Mouse (Mus musculus) stomach, embryonic 16.5 days (tissue): ENCODE data around the gene Cox6a2. TPM values are rescaled to one million over a fixed set of nuclear protein-coding genes. Genes with fewer than 3 reads are reported as not detected.
A peak's percentile ranks its signal among the peaks of the same experiment; 100 is the strongest.

Experiments used
- ATAC-seq: fragments of 200-750 bp; cut with Nextera tagmentation; 2 replicates; pipeline ENCODE4 v1.8.0; 2017; ENCODE audit warnings: moderate number of reproducible peaks, moderate TSS enrichment; ENCODE audit not compliant: insufficient read depth, low FRiP score
- H3K27ac ChIP-seq: fragments of 300-500 bp; sonication (generic); 2 replicates; pipeline ENCODE4 v1.5.1; 2014; ENCODE audit warnings: low read length
- H3K27me3 ChIP-seq: fragments of 300-500 bp; sonication (generic); 2 replicates; pipeline ENCODE4 v1.6.1; 2014; ENCODE audit warnings: low read length, control low read depth, mixed read lengths; ENCODE audit not compliant: control insufficient read depth, insufficient read depth
- H3K36me3 ChIP-seq: fragments of 300-500 bp; sonication (generic); 2 replicates; pipeline ENCODE4 v1.6.1; 2014; ENCODE audit warnings: low read length; ENCODE audit not compliant: control insufficient read depth, insufficient read depth
- H3K4me1 ChIP-seq: fragments of 300-500 bp; sonication (generic); 2 replicates; pipeline ENCODE4 v1.6.1; 2014; ENCODE audit warnings: low read length, control low read depth, mixed read lengths; ENCODE audit not compliant: control insufficient read depth, insufficient read depth
- H3K4me2 ChIP-seq: fragments of 300-500 bp; sonication (generic); 2 replicates; pipeline ENCODE4 v1.6.1; 2014; ENCODE audit warnings: low read depth, low read length, mixed read lengths
- H3K4me3 ChIP-seq: fragments of 300-500 bp; sonication (generic); replicated peaks from 2 replicates; pipeline ENCODE4 v1.5.1; 2014; ENCODE audit warnings: mild to moderate bottlenecking, low read length
- H3K9ac ChIP-seq: fragments of 300-500 bp; sonication (generic); 2 replicates; pipeline ENCODE4 v1.6.1; 2014; ENCODE audit warnings: low read length
- H3K9me3 ChIP-seq: fragments of 300-500 bp; sonication (generic); replicated peaks from 2 replicates; pipeline ENCODE4 v1.6.1; 2016; ENCODE audit warnings: low read length, control low read depth; ENCODE audit not compliant: control insufficient read depth
- WGBS: fragments of 180-500 bp; shearing (Covaris S2); extraction: QIAGEN DNeasy Blood & Tissue Kit; methylation state at CpG from one replicate; pipeline ENCODE4 v1.1.7; 2014; 5-methylcytosine and 5-hydroxymethylcytosine counted together
- polyA plus RNA-seq: library from polyadenylated mRNA; unstranded; fragments of >200 nt; fragmentation: Nextera tagmentation; extraction: Ambion mirVana; gene quantifications from 2 replicates; pipeline ENCODE4 v1.2.1, GENCODE M21; 2015

The Cox6a2 gene
- 1.2 and 35.0 TPM in 2 replicates for polyA plus RNA-seq

DNA sequence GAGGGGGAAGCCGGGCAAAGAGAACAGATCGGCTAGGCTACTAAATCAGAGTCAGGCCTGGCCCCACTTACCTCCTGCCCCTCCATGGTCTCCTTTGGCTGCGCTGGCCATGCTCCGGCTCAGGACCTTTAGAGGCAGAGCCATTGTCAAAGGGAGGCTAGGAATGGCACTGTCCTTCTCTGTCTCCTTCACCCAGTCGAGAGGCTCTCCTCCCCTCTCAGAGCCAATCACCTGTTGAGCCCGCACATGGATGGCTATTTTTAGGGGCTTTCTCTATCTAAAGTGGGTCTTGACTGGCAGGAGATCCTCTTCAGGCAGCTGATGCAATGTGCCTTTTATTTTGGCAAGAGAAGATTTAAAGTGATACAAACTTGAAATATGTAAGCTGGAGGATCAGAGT, at the start of gene Cox6a2:
Gene Cox6a2, minus strand, starts transcription at position 236 of the 400 bp plus-strand sequence.
- no peak for ATAC-seq

GRCm38 (mm10) chr7:128255757-128256156, 49.6 kb upstream of the Cox6a2 start:
- Histone ChIP-seq H3K4me3 (no peak overlapping the region), H3K27me3 (no peaks in the 10 kb centered on the region), H3K4me2 (no peak overlapping the region), H3K27ac (no peak overlapping the region), H3K36me3 (peaks cover 5% of the 10 kb centered on the region; the same call in 1 of the 2 replicates), H3K9me3 (no peaks in the 10 kb centered on the region), H3K4me1 (peaks cover 11% of the 10 kb centered on the region), H3K9ac (no peak overlapping the region)
- no peak for ATAC-seq
- WGBS, result 84% methylated on average over 5 of the region's 5 CpGs

More for the DNA sequence above, at the start of gene Cox6a2:
- Histone ChIP-seq H3K27me3 (no peaks in the 10 kb centered on the region), H3K4me3 (no peak within 1 kb of the TSS), H3K36me3 (no peaks in the 10 kb centered on the region), H3K9me3 (no peaks in the 10 kb centered on the region), H3K4me2 (no peak within 1 kb of the TSS), H3K27ac (no peak within 1 kb of the TSS), H3K9ac (no peak within 1 kb of the TSS), H3K4me1 (no peaks in the 10 kb centered on the region)
- WGBS, result 85% methylated on average over 6 of the region's 6 CpGs

- Histone ChIP-seq H3K4me1 (peaks cover 15% of the 10 kb centered on the region), H3K27ac (no peak overlapping the region), H3K9ac (no peak overlapping the region), H3K4me2 (no peak overlapping the region), H3K36me3 (peaks cover 9% of the 10 kb centered on the region; the same call in 1 of the 2 replicates), H3K4me3 (no peak overlapping the region), H3K27me3 (no peaks in the 10 kb centered on the region), H3K9me3 (no peaks in the 10 kb centered on the region)
- no peak for ATAC-seq
- WGBS, result 49% methylated on average over 2 of the region's 2 CpGs
Measured at GRCm38 (mm10) chr7:128254978-128255377, 48.8 kb upstream of the Cox6a2 start.

DNA sequence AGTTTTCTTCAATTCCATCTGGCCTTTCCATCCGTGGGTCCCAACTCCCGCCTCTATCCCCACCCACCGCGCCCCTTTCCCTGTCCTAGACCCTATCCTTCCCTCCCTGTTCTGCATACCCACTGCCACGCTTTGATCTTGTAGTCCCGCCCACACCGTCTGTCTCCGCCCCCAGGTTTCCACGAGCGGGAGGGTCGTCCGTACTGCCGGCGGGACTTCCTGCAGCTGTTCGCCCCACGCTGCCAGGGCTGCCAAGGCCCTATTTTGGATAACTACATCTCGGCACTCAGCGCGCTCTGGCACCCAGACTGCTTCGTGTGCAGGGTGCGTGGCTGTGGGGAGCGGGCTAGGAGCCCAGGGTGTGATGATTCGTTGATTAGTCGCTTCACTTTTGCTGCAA, 46.4 kb upstream of the Cox6a2 start:
- H3K9ac ChIP-seq, result peak overlapping the region; percentile 57
- H3K36me3 ChIP-seq, result peaks cover 12% of the 10 kb centered on the region; the same call in 1 of the 2 replicates
- H3K27ac ChIP-seq, result no peak overlapping the region
- H3K4me3 ChIP-seq, result 0 out of 2 replicates have a peak overlapping the region, but pooled peaks have one; percentile 0
- no peaks in the 10 kb centered on the region for H3K27me3 ChIP-seq
- H3K4me2 ChIP-seq, result peak overlapping the region; percentile 27
- ATAC-seq, result 0 out of 2 replicates have a peak, but pooled peaks have one; percentile 26
- peaks cover 18% of the 10 kb centered on the region for H3K4me1 ChIP-seq
- WGBS, result 15% methylated on average over 24 of the region's 24 CpGs
- H3K9me3 ChIP-seq, result no peaks in the 10 kb centered on the region

GRCm38 (mm10) chr7:128251946-128252345, 45.8 kb upstream of the Cox6a2 start:
- no peaks in the 10 kb centered on the region for H3K27me3 ChIP-seq
- 0 out of 2 replicates have a peak overlapping the region, but pooled peaks have one; percentile 0 for H3K4me3 ChIP-seq
- H3K4me1 ChIP-seq, result peaks cover 12% of the 10 kb centered on the region
- ATAC-seq, result no peak
- H3K36me3 ChIP-seq, result peaks cover 12% of the 10 kb centered on the region; the same call in 1 of the 2 replicates
- H3K9me3 ChIP-seq, result no peaks in the 10 kb centered on the region
- H3K27ac ChIP-seq, result no peak overlapping the region
- 46% methylated on average over 12 of the region's 12 CpGs for WGBS
- H3K9ac ChIP-seq, result peak overlapping the region; percentile 57
- H3K4me2 ChIP-seq, result peak overlapping the region; percentile 27

DNA sequence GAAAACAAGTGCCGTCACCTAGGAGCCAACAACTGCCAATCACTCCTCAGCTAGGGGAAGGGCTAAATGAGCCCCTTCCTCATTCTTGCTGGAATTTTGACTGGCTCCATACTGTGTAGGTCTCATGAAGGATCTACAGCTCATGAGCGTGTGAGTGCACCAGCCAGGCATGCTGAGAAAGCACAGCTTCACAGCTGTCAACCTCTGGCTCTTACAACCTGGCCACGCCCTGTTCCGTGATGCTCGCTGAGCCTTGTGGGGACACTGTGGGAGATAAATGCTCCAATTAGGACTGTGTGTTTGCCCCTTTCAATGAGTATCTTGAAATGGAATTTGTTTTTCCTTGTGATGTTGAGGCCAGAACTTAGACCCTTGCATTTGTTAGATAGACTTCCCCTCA, 43.8 kb upstream of the Cox6a2 start:
- Histone ChIP-seq H3K27me3 (no peaks in the 10 kb centered on the region), H3K4me2 (peak overlapping the region; percentile 37), H3K4me1 (peaks cover 19% of the 10 kb centered on the region), H3K9me3 (no peaks in the 10 kb centered on the region), H3K9ac (peak overlapping the region; percentile 41), H3K4me3 (peak overlapping the region; percentile 23), H3K36me3 (peaks cover 12% of the 10 kb centered on the region; the same call in 1 of the 2 replicates), H3K27ac (0 out of 2 replicates have a peak overlapping the region, but pooled peaks have one; percentile 21)
- no peak for ATAC-seq
- WGBS, result 76% methylated on average over 5 of the region's 5 CpGs

DNA sequence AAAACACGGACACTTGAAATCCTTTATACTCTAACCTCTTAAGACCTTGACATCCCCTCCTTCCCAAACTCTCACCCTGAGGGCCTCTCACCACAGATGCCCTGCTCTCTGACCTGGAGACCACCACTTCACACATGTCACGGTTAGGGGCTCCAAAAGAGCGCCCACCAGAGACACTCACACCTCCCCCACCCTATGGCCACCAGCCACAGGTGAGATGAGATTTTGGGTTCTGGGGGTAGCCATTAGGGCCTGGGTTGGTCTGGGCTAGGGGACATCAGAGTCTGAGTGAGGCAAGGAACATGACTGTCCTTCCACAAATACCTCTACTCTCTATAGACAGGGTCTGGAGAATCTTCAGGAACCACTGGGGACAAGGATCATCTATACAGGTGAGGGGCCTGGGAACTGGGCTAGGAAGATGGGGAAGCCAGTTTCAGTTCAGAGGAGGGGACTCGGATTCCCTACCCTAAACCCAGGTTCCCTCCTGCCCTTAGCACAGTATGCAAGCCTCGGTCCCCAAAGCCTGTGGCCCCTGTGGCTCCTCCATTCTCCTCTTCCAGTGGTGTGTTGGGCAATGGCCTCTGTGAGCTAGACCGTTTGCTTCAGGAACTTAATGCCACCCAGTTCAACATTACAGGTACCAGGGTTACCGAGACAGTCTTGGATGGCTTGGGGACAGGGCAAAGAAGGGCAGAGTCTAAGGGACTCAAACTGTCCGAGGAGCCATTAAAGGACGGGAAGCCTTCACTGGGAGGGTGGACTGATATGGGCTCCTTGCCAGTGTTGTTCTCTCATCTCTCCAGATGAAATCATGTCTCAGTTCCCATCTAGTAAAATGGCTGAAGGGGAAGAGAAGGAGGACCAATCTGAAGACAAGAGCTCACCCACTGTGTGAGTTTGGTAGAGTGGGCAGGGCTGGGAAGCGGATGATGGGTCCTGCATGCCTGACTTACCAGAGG, 42.2 kb upstream of the Cox6a2 start:
- Histone ChIP-seq H3K4me3 (peak overlapping the region; percentile 76), H3K4me1 (peaks cover 19% of the 10 kb centered on the region), H3K36me3 (peaks cover 15% of the 10 kb centered on the region), H3K9me3 (no peaks in the 10 kb centered on the region), H3K9ac (peak overlapping the region; percentile 95), H3K27me3 (no peaks in the 10 kb centered on the region), H3K4me2 (peak overlapping the region; percentile 83), H3K27ac (peak overlapping the region; percentile 52)
- ATAC-seq, result no peak
- WGBS, result 73% methylated on average over 10 of the region's 10 CpGs

DNA sequence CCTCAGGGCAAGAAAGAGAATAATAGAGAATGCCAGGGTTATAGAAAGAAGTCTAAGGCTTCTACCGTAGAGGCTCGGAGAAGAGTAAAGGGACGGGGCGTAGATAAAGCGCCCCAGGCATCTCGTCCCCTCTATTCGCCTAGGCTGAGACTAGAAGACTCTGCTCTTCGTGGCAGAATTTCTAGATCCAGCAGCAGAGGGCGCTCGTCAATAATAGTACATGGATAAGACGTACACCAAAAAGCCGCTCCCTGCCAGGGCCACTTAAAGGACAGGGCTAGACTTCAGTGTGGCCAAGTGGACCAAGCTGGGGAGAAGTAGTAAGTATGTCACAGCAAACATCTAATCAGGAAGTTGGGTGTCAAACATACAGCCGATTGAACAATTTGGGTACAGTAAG, 41.3 kb upstream of the Cox6a2 start:
- Histone ChIP-seq H3K27ac (peak overlapping the region; percentile 99), H3K9me3 (no peaks in the 10 kb centered on the region), H3K9ac (peak overlapping the region; percentile 95), H3K4me1 (peaks cover 16% of the 10 kb centered on the region), H3K4me2 (peak overlapping the region; percentile 83), H3K4me3 (peak overlapping the region; percentile 76), H3K27me3 (no peaks in the 10 kb centered on the region), H3K36me3 (peaks cover 17% of the 10 kb centered on the region)
- ATAC-seq, result peak; percentile 65
- 1% methylated on average over 13 of the region's 13 CpGs for WGBS
